19 mouse cellular contexts compared by ENCODE assay signal in the genomic region with DNA sequence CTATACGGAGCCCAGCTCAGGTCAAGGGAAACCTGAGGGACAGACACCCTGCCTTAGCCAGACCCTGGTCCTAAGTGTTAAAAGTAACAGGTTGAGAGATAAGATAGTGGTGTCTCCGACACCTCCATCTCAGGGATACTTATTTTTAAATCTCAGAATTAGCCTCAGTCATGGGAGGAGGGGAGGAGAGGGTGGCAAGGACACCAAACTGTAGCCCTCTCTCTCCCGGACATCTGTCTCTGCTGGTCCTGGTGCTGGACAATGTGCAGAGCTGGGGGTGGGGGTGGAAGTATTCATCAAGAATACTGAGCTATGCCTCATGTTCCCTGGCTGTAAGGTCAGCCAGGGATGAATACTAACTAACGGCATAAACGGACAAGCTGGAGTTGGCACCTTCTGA.
DNase-seq lines count a peak whose midpoint lies in the region; ATAC-seq and TF ChIP-seq lines count a peak whose summit lies in the region.
"Had no signal": no experiment of that assay in that cellular context is flagged by ENCODE, and none has a peak within 500 bp of the region (broad histone marks: within the 10 kb centered on the region; RNA-seq: fewer than 3 reads in every experiment).

No protein-coding gene starts in this region.

- intact Hi-C loops in heart, adult 2 months (cut with DNase I) = loop anchor here (5.0 to 10.0 kb wide), 2 partner anchors 40 to 58 kb away; partner anchors contain the start of gene Scn5a

- H3K4me2 ChIP-seq in heart, embryonic 11.5 days = no peak overlapping the region
- H3K4me2 ChIP-seq in heart, embryonic 13.5 days = peak overlapping the region; percentile 49; the same call in 1 of the 2 replicates
- H3K4me2 ChIP-seq in heart, postnatal 0 days (ENCODE audit: low read depth, low read length) = no peak overlapping the region
- no peak overlapping the region for H3K4me2 ChIP-seq in midbrain, embryonic 11.5 days
- H3K4me2 ChIP-seq: forebrain, embryonic 13.5 days had no signal

- H3K27me3 ChIP-seq in heart, adult 2 months (ENCODE audit: control insufficient read depth, insufficient read depth, low read length) = no peaks in the 10 kb centered on the region
- H3K27me3 ChIP-seq in heart, embryonic 11.5 days (ENCODE audit: control insufficient read depth, insufficient read depth, low read length) = peaks cover 15% of the 10 kb centered on the region
- peaks cover 28% of the 10 kb centered on the region for H3K27me3 ChIP-seq in heart, embryonic 13.5 days (replicated peaks)
- H3K27me3 ChIP-seq in heart, postnatal 0 days (ENCODE audit: control insufficient read depth, insufficient read depth, low read length) = no peaks in the 10 kb centered on the region
- H3K27me3 ChIP-seq in midbrain, embryonic 11.5 days (ENCODE audit: control insufficient read depth, insufficient read depth, low read length) = peaks cover 70% of the 10 kb centered on the region
- H3K27me3 ChIP-seq: CH12.LX; forebrain, embryonic 13.5 days; Patski had no signal

- H3K27ac ChIP-seq in heart, adult 2 months = peak overlapping the region; percentile 59; the same call in 1 of the 2 replicates
- peak overlapping the region; percentile 29; the same call in 1 of the 2 replicates for H3K27ac ChIP-seq in heart, embryonic 11.5 days (ENCODE audit: low read depth, low read length)
- H3K27ac ChIP-seq in heart, embryonic 13.5 days (replicated peaks) = peak overlapping the region; percentile 70
- 0 out of 2 replicates have a peak overlapping the region, but pooled peaks have one; percentile 41 for H3K27ac ChIP-seq in heart, postnatal 0 days (ENCODE audit: low read depth)
- H3K27ac ChIP-seq in midbrain, embryonic 11.5 days (ENCODE audit: low read depth, low read length) = no peak overlapping the region
- H3K27ac ChIP-seq: embryonic facial prominence, embryonic 10.5 days; forebrain, embryonic 13.5 days; gastrocnemius, adult 2 months; hindbrain, embryonic 15.5 days had no signal

- H3K36me3 ChIP-seq in heart, adult 2 months (ENCODE audit: control insufficient read depth, insufficient read depth, low read length) = no peaks in the 10 kb centered on the region
- no peaks in the 10 kb centered on the region; the same call in 1 of the 2 replicates for H3K36me3 ChIP-seq in heart, embryonic 11.5 days (ENCODE audit: control insufficient read depth, insufficient read depth, low read length)
- peaks cover 31% of the 10 kb centered on the region for H3K36me3 ChIP-seq in heart, embryonic 13.5 days
- peaks cover 44% of the 10 kb centered on the region for H3K36me3 ChIP-seq in heart, postnatal 0 days (replicated peaks; ENCODE audit: control insufficient read depth, insufficient read depth, low read length)
- H3K36me3 ChIP-seq in midbrain, embryonic 11.5 days (ENCODE audit: control insufficient read depth, insufficient read depth, low read length) = no peaks in the 10 kb centered on the region
- H3K36me3 ChIP-seq: embryonic facial prominence, embryonic 10.5 days; hindbrain, embryonic 15.5 days had no signal

- no peak for ATAC-seq in heart, embryonic 11.5 days (replicated peaks; ENCODE audit: insufficient number of reproducible peaks, low FRiP score, low TSS enrichment)
- ATAC-seq in heart, embryonic 13.5 days (ENCODE audit: extremely low read depth, insufficient number of reproducible peaks, low FRiP score, low TSS enrichment) = no peak
- ATAC-seq in heart, postnatal 0 days (ENCODE audit: insufficient read depth, low read depth) = peak; percentile 66
- ATAC-seq in midbrain, embryonic 11.5 days (ENCODE audit: low FRiP score) = no peak
- ATAC-seq: activated CD4-positive, CD25-positive, alpha-beta regulatory T cell, adult 4 months; forebrain, embryonic 13.5 days; forebrain, postnatal 0 days; intestine, postnatal 0 days; Patski had no signal

- TF ChIP-seq POLR2A in heart, adult 2 months (IDR thresholded peaks at IDR 0.05; ENCODE audit: insufficient read depth, low read depth, low read length) = no peak

- peak in 1 of 2 experiments; percentile 36 for DNase-seq in heart, adult 2 months
- no peak for DNase-seq in heart, adult 8-10 months (ENCODE audit: low spot score)
- peak; percentile 28 for DNase-seq in heart, postnatal 0 days (ENCODE audit: low spot score)
- DNase-seq in midbrain, embryonic 11.5 days (ENCODE audit: low spot score, missing footprints) = no peak
- DNase-seq: adrenal gland, postnatal 36 days; cerebellum, adult 2 months; forebrain, postnatal 0 days; gastrocnemius, adult 2 months; gastrocnemius, postnatal 25 days; kidney, adult 8-10 months had no signal

- peaks cover 1% of the 10 kb centered on the region; the same call in 1 of the 2 replicates for H3K4me1 ChIP-seq in heart, adult 2 months (ENCODE audit: control insufficient read depth, insufficient read depth, low read length)
- peaks cover 19% of the 10 kb centered on the region for H3K4me1 ChIP-seq in heart, embryonic 11.5 days (ENCODE audit: control insufficient read depth, insufficient read depth, low read length)
- peaks cover 31% of the 10 kb centered on the region for H3K4me1 ChIP-seq in heart, embryonic 13.5 days
- H3K4me1 ChIP-seq in heart, postnatal 0 days (ENCODE audit: control insufficient read depth, insufficient read depth) = peaks cover 9% of the 10 kb centered on the region
- no peaks in the 10 kb centered on the region for H3K4me1 ChIP-seq in midbrain, embryonic 11.5 days (ENCODE audit: control insufficient read depth, insufficient read depth, low read length)

- no peak for TF ChIP-seq CTCF in heart, adult 2 months (IDR thresholded peaks at IDR 0.05)
- TF ChIP-seq CTCF in heart, postnatal 0 days (IDR thresholded peaks at IDR 0.05; ENCODE audit: low read depth) = no peak

- 33% methylated on average over 5 of the region's 5 CpGs for WGBS in heart, adult 2 months
- WGBS in heart, embryonic 11.5 days (ENCODE audit: insufficient replicate concordance) = 37% methylated on average over 5 of the region's 5 CpGs
- 25% methylated on average over 5 of the region's 5 CpGs for WGBS in heart, embryonic 13.5 days
- 27% methylated on average over 5 of the region's 5 CpGs for whole genome bisulfite sequencing in heart, postnatal 0 days
- 75% methylated on average over 5 of the region's 5 CpGs for WGBS in midbrain, embryonic 11.5 days

- TF ChIP-seq EP300 in heart, adult 2 months (IDR thresholded peaks at IDR 0.05; ENCODE audit: insufficient read depth, low read depth, low read length) = peak; percentile 82
- TF ChIP-seq EP300 in heart, postnatal 0 days (IDR thresholded peaks at IDR 0.05; ENCODE audit: low read depth) = 0 out of 2 replicates have a peak, but pooled peaks have one; percentile 54

- H3K9ac ChIP-seq in heart, adult 2 months (ENCODE audit: low read depth, low read length) = peak overlapping the region; percentile 1; the same call in 1 of the 2 replicates
- H3K9ac ChIP-seq in heart, embryonic 11.5 days (ENCODE audit: low read depth, low read length) = no peak overlapping the region; the same call in 1 of the 2 replicates
- H3K9ac ChIP-seq in heart, embryonic 13.5 days = peak overlapping the region; percentile 61
- H3K9ac ChIP-seq in heart, postnatal 0 days (replicated peaks; ENCODE audit: low read depth, low read length) = no peak overlapping the region
- no peak overlapping the region for H3K9ac ChIP-seq in midbrain, embryonic 11.5 days (ENCODE audit: low read length)
- H3K9ac ChIP-seq: forebrain, embryonic 13.5 days; forebrain, postnatal 0 days; hindbrain, embryonic 15.5 days had no signal

- H3K79me2 ChIP-seq in heart, adult 2 months (replicated peaks; ENCODE audit: control insufficient read depth, insufficient read depth, low read length) = no peaks in the 10 kb centered on the region

- H3K4me3 ChIP-seq in heart, adult 2 months = no peak overlapping the region
- no peak overlapping the region for H3K4me3 ChIP-seq in heart, embryonic 11.5 days (ENCODE audit: low read depth, low read length)
- H3K4me3 ChIP-seq in heart, embryonic 13.5 days = no peak overlapping the region
- no peak overlapping the region for H3K4me3 ChIP-seq in heart, postnatal 0 days (ENCODE audit: low read depth, low read length)
- H3K4me3 ChIP-seq in midbrain, embryonic 11.5 days (ENCODE audit: low read depth, low read length) = no peak overlapping the region
- H3K4me3 ChIP-seq: embryonic facial prominence, embryonic 10.5 days; forebrain, embryonic 13.5 days; gastrocnemius, adult 2 months; hindbrain, embryonic 15.5 days had no signal

- no peaks in the 10 kb centered on the region for H3K9me3 ChIP-seq in heart, embryonic 11.5 days (replicated peaks; ENCODE audit: control insufficient read depth, low read length)
- H3K9me3 ChIP-seq in heart, embryonic 13.5 days = no peaks in the 10 kb centered on the region
- H3K9me3 ChIP-seq in heart, postnatal 0 days (replicated peaks; ENCODE audit: control insufficient read depth, low read length) = no peaks in the 10 kb centered on the region
- H3K9me3 ChIP-seq in midbrain, embryonic 11.5 days (ENCODE audit: control insufficient read depth, low read length) = no peaks in the 10 kb centered on the region
- H3K9me3 ChIP-seq: embryonic facial prominence, embryonic 10.5 days; forebrain, embryonic 13.5 days; hindbrain, embryonic 15.5 days had no signal

Comparison
In these comparisons a context has a peak if more than half of its experiments do, and no peak if none do; other contexts are left out.
1. H3K9ac ChIP-seq: peak in heart, adult 2 months (single experiment) and heart, embryonic 13.5 days (single experiment); none in heart, embryonic 11.5 days (single experiment), heart, postnatal 0 days (single experiment) and midbrain, embryonic 11.5 days (single experiment).